Mouse (Mus musculus) liver, adult 2 months (tissue): ENCODE measurements around the gene Ppard. TPM values are rescaled to one million over a fixed set of nuclear protein-coding genes. Genes with fewer than 3 reads are reported as not detected.

ENCODE experiments used
- DNase-seq: peaks from one replicate; pipeline ENCODE4 v3.0.0-alpha.2; 2011; ENCODE audit warnings: low read depth, low spot score; ENCODE audit errors: extremely low read depth
- H3K27ac ChIP-seq: fragments of 200-500 bp; replicated peaks from 2 replicates; pipeline ENCODE4 v1.5.1; 2012; ENCODE audit warnings: low read depth, mild to moderate bottlenecking, control low read depth, inconsistent platforms, low read length; ENCODE audit not compliant: insufficient read depth
- H3K27me3 ChIP-seq: fragments of 200-500 bp; 2 replicates; pipeline ENCODE4 v1.6.1; 2012; ENCODE audit warnings: mild to moderate bottlenecking, moderate library complexity, low read length, inconsistent platforms; ENCODE audit not compliant: control insufficient read depth, insufficient read depth
- H3K36me3 ChIP-seq: fragments of 200-500 bp; 2 replicates; pipeline ENCODE4 v1.6.1; 2012; ENCODE audit warnings: low read length, inconsistent platforms; ENCODE audit not compliant: control insufficient read depth, insufficient read depth
- H3K4me1 ChIP-seq: fragments of 200-500 bp; 2 replicates; pipeline ENCODE4 v1.6.1; 2011; ENCODE audit warnings: low read length; ENCODE audit not compliant: control insufficient read depth, insufficient read depth
- H3K4me3 ChIP-seq: fragments of 200-500 bp; 2 replicates; pipeline ENCODE4 v1.5.1; 2011; ENCODE audit warnings: low read depth, mild to moderate bottlenecking, control low read depth, low read length, moderate library complexity; ENCODE audit not compliant: insufficient read depth
- H3K79me2 ChIP-seq: fragments of 200-500 bp; 2 replicates; pipeline ENCODE4 v1.6.1; 2012; ENCODE audit warnings: inconsistent platforms, mild to moderate bottlenecking, low read length, moderate library complexity; ENCODE audit not compliant: control insufficient read depth, insufficient read depth
- H3K9ac ChIP-seq: fragments of 200-500 bp; 2 replicates; pipeline ENCODE4 v1.6.1; 2012; ENCODE audit warnings: low read depth, mild to moderate bottlenecking, control low read depth, inconsistent platforms, low read length
- CTCF ChIP-seq: fragments of 200-500 bp; IDR thresholded peaks from 2 replicates; pipeline ENCODE4 v1.5.1; 2011; ENCODE audit warnings: low read depth, low read length, control low read depth
- POLR2A ChIP-seq: fragments of 200-500 bp; IDR thresholded peaks from 2 replicates; pipeline ENCODE4 v1.6.1; 2011; ENCODE audit warnings: low read length, control low read depth; ENCODE audit not compliant: insufficient read depth; ENCODE audit errors: extremely low read depth
- WGBS: fragments of 180-500 bp; shearing (Covaris S2); methylation state at CpG from one replicate; pipeline ENCODE4 v1.1.7; 2018; 5-methylcytosine and 5-hydroxymethylcytosine counted together
- polyA plus RNA-seq: library from polyadenylated mRNA; depleted of rRNA; stranded (reverse); fragments of >200 nt; gene quantifications from 2 replicates; pipeline ENCODE4 v1.2.3, GENCODE M21; 2012
- total RNA-seq: library from RNA; depleted of rRNA; stranded (reverse); fragments of >200 nt; gene quantifications from 2 replicates; pipeline ENCODE4 v1.2.3, GENCODE M21; 2014

The Ppard gene
- total and polyA plus RNA-seq, 2 experiments, result 3.0 to 9.7 TPM

DNA sequence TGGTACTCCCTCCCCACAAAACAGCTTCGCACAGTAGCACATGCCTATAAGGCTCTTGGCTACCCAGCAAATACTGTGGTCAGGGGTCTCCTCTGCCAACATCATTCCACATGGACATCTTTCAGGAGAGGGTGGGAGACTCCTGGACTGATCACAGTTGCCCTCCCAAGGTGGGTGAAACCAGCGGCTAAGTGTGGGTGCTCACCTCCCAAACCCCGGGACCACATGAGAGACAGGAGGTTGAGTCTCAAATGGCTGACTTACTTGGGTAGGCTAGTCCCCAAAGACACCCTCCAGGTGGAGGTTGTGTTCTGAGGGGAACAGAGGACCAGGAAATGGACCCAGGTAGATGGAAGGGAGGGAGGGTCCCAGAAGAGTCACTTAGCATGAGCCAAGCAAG, 112.2 kb downstream of the Ppard start:
- H3K27me3 ChIP-seq, result no peaks in the 10 kb centered on the region
- peaks cover 40% of the 10 kb centered on the region for H3K79me2 ChIP-seq
- no peak for DNase-seq
- H3K36me3 ChIP-seq, result no peaks in the 10 kb centered on the region
- no peak overlapping the region for H3K27ac ChIP-seq
- no peak overlapping the region for H3K4me3 ChIP-seq
- 91% methylated on average over 3 of the region's 3 CpGs for WGBS
- H3K9ac ChIP-seq, result no peak overlapping the region
- H3K4me1 ChIP-seq, result peaks cover 16% of the 10 kb centered on the region
- no peak for TF ChIP-seq POLR2A
- TF ChIP-seq CTCF, result no peak

- Histone ChIP-seq H3K27me3 (no peaks in the 10 kb centered on the region), H3K4me3 (no peak overlapping the region), H3K4me1 (peaks cover 16% of the 10 kb centered on the region), H3K9ac (no peak overlapping the region), H3K79me2 (peaks cover 42% of the 10 kb centered on the region), H3K27ac (no peak overlapping the region), H3K36me3 (no peaks in the 10 kb centered on the region)
- no peak for TF ChIP-seq POLR2A
- no peak for TF ChIP-seq CTCF
- WGBS, result 62% methylated on average over 8 of the region's 8 CpGs
- DNase-seq, result no peak
Observed at GRCm38 (mm10) chr17:28345271-28345721, 112.8 kb downstream of the Ppard start.

- TF ChIP-seq CTCF (no peak), POLR2A (no peak)
- Histone ChIP-seq H3K27me3 (no peaks in the 10 kb centered on the region), H3K9ac (no peak overlapping the region)
Observed at GRCm38 (mm10) chr17:28345882-28346281, 113.4 kb downstream of the Ppard start.

GRCm38 (mm10) chr17:28347327-28347726, 114.8 kb downstream of the Ppard start:
- Histone ChIP-seq H3K27me3 (no peaks in the 10 kb centered on the region), H3K9ac (no peak overlapping the region), H3K36me3 (no peaks in the 10 kb centered on the region), H3K4me1 (peaks cover 16% of the 10 kb centered on the region), H3K79me2 (peaks cover 42% of the 10 kb centered on the region), H3K4me3 (no peak overlapping the region), H3K27ac (no peak overlapping the region)
- TF ChIP-seq CTCF (no peak), POLR2A (no peak)
- DNase-seq, result no peak
- WGBS, result 79% methylated on average over 10 of the region's 10 CpGs

More at GRCm38 (mm10) chr17:28345882-28346281, 113.4 kb downstream of the Ppard start:
- Histone ChIP-seq H3K79me2 (peaks cover 42% of the 10 kb centered on the region), H3K36me3 (no peaks in the 10 kb centered on the region), H3K4me1 (peaks cover 16% of the 10 kb centered on the region), H3K27ac (no peak overlapping the region), H3K4me3 (no peak overlapping the region)
- no peak for DNase-seq
- WGBS, result 78% methylated on average over 10 of the region's 10 CpGs

DNA sequence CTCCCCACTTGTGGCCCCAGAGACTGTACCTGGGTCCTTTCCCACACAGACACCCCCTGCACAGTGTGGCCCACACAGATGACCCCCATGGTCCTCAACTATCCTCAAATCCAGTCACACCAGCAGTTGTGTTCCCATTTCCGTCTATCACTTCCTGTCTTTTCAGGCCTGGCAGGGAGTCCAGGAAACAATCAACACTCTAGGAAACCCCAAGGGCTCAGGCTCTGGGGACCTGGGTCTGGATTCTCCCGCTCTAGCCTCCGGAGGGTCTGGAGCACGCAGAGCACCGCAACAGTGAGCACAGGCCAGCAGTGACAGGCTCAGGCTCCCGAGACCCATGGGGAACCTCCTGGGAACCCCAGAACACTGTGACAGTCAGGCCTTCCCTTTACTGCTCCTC, 115.7 kb downstream of the Ppard start:
- no peak for TF ChIP-seq POLR2A
- no peak for TF ChIP-seq CTCF
- Histone ChIP-seq H3K4me1 (peaks cover 13% of the 10 kb centered on the region), H3K79me2 (peaks cover 42% of the 10 kb centered on the region), H3K36me3 (no peaks in the 10 kb centered on the region), H3K27me3 (no peaks in the 10 kb centered on the region), H3K9ac (no peak overlapping the region), H3K27ac (no peak overlapping the region), H3K4me3 (no peak overlapping the region)
- 72% methylated on average over 6 of the region's 6 CpGs for WGBS
- no peak for DNase-seq

DNA sequence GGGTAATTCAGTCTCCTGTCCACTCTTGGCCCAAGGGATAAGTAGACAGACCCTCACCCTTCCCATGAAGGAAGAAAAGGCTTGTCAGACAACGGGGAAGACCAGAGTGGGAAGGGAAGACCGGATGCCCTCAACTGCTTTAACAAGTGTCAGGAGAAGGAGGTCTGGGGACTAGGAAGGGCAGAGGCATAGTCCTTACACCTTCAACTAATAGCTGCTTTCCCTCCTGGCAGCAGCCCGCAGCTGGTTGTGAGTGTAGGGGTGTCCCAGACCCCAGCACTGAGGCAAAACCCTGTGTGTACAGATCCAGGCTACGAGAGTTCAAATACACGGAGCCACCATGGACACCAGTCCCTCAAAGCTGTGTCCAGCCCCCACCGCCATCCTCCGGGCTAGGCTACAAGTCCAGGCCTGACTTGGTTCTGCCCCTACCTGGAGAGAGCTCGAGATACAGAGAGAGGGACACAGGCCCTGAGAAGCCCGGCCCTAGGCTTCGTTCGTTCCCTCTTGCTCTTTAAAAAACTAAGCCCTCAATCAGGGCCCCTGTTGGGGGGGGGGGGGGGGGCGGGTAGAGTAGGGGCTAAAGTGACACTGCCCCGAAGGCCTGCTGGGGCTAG, 116.9 kb downstream of the Ppard start:
- H3K36me3 ChIP-seq, result no peaks in the 10 kb centered on the region
- peaks cover 13% of the 10 kb centered on the region for H3K4me1 ChIP-seq
- H3K27me3 ChIP-seq, result no peaks in the 10 kb centered on the region
- 27% methylated on average over 13 of the region's 13 CpGs for WGBS
- no peak for TF ChIP-seq CTCF
- no peak for TF ChIP-seq POLR2A
- H3K79me2 ChIP-seq, result peaks cover 42% of the 10 kb centered on the region
- H3K9ac ChIP-seq, result peak overlapping the region; percentile 97
- H3K4me3 ChIP-seq, result peak overlapping the region; percentile 96
- DNase-seq, result peak; percentile 27
- peak overlapping the region; percentile 94 for H3K27ac ChIP-seq
